Mouse (Mus musculus): ENCODE results near the gene Susd4. TPM values are rescaled to one million over a fixed set of nuclear protein-coding genes. Genes with fewer than 3 reads are reported as not detected.
A peak's percentile ranks its signal among the peaks of the same experiment; 100 is the strongest.

Susd4 gene
- polyA plus RNA-seq, 1 experiment from 2014 or later, result 37.4 TPM

GRCm38 (mm10) chr1:182797048-182797447, 33.4 kb downstream of the Susd4 start:
- Histone ChIP-seq H3K4me3 (ENCODE audit: low read depth, low read length) (no peak overlapping the region), H3K27me3 (replicated peaks; ENCODE audit: control insufficient read depth, insufficient read depth, low read length) (no peaks in the 10 kb centered on the region), H3K36me3 (ENCODE audit: control insufficient read depth, insufficient read depth, low read length) (no peaks in the 10 kb centered on the region), H3K4me2 (ENCODE audit: low read length) (no peak overlapping the region), H3K9me3 (replicated peaks; ENCODE audit: control insufficient read depth, low read length) (no peaks in the 10 kb centered on the region), H3K4me1 (ENCODE audit: control insufficient read depth, insufficient read depth, low read length) (peaks cover 6% of the 10 kb centered on the region; the same call in 1 of the 2 replicates), H3K27ac (ENCODE audit: low read depth, low read length) (no peak overlapping the region), H3K9ac (ENCODE audit: low read length) (no peak overlapping the region)
- DNase-seq (ENCODE audit: low spot score) (peak; percentile 57), ATAC-seq (peak; percentile 78)
- WGBS, result 57% methylated on average over 14 of the region's 14 CpGs

- no peak overlapping the region for H3K4me3 ChIP-seq (ENCODE audit: low read depth, low read length)
- peaks cover 6% of the 10 kb centered on the region; the same call in 1 of the 2 replicates for H3K4me1 ChIP-seq (ENCODE audit: control insufficient read depth, insufficient read depth, low read length)
- 83% methylated on average over 2 of the region's 2 CpGs for WGBS
- no peak overlapping the region for H3K27ac ChIP-seq (ENCODE audit: low read depth, low read length)
- H3K36me3 ChIP-seq (ENCODE audit: control insufficient read depth, insufficient read depth, low read length), result no peaks in the 10 kb centered on the region
- no peaks in the 10 kb centered on the region for H3K9me3 ChIP-seq (replicated peaks; ENCODE audit: control insufficient read depth, low read length)
- no peak for DNase-seq (ENCODE audit: low spot score)
- H3K27me3 ChIP-seq (replicated peaks; ENCODE audit: control insufficient read depth, insufficient read depth, low read length), result no peaks in the 10 kb centered on the region
- no peak for ATAC-seq
- no peak overlapping the region for H3K4me2 ChIP-seq (ENCODE audit: low read length)
- no peak overlapping the region for H3K9ac ChIP-seq (ENCODE audit: low read length)
These were observed 37.9 kb downstream of the Susd4 start for GRCm38 (mm10) chr1:182801590-182801989.

- Histone ChIP-seq H3K27ac (ENCODE audit: low read depth, low read length) (no peak overlapping the region), H3K27me3 (replicated peaks; ENCODE audit: control insufficient read depth, insufficient read depth, low read length) (no peaks in the 10 kb centered on the region), H3K4me1 (ENCODE audit: control insufficient read depth, insufficient read depth, low read length) (no peaks in the 10 kb centered on the region), H3K36me3 (ENCODE audit: control insufficient read depth, insufficient read depth, low read length) (no peaks in the 10 kb centered on the region), H3K9me3 (replicated peaks; ENCODE audit: control insufficient read depth, low read length) (no peaks in the 10 kb centered on the region), H3K4me3 (ENCODE audit: low read depth, low read length) (no peak overlapping the region), H3K4me2 (ENCODE audit: low read length) (no peak overlapping the region), H3K9ac (ENCODE audit: low read length) (no peak overlapping the region)
- WGBS, result 81% methylated on average over 15 of the region's 15 CpGs
- ATAC-seq (no peak), DNase-seq (ENCODE audit: low spot score) (no peak)
These were observed 39.2 kb downstream of the Susd4 start for GRCm38 (mm10) chr1:182802891-182803290.

- ATAC-seq (no peak), DNase-seq (ENCODE audit: low spot score) (peak; percentile 45)
- no peak overlapping the region for H3K9ac ChIP-seq (ENCODE audit: low read length)
- WGBS, result 68% methylated on average over 7 of the region's 7 CpGs
- H3K36me3 ChIP-seq (ENCODE audit: control insufficient read depth, insufficient read depth, low read length), result no peaks in the 10 kb centered on the region
- H3K4me1 ChIP-seq (ENCODE audit: control insufficient read depth, insufficient read depth, low read length), result peaks cover 5% of the 10 kb centered on the region; the same call in 1 of the 2 replicates
- H3K27me3 ChIP-seq (replicated peaks; ENCODE audit: control insufficient read depth, insufficient read depth, low read length), result no peaks in the 10 kb centered on the region
- no peak overlapping the region for H3K4me2 ChIP-seq (ENCODE audit: low read length)
- no peak overlapping the region for H3K4me3 ChIP-seq (ENCODE audit: low read depth, low read length)
- H3K27ac ChIP-seq (ENCODE audit: low read depth, low read length), result no peak overlapping the region
- no peaks in the 10 kb centered on the region for H3K9me3 ChIP-seq (replicated peaks; ENCODE audit: control insufficient read depth, low read length)
These were observed 50.3 kb downstream of the Susd4 start for GRCm38 (mm10) chr1:182813991-182814390.

GRCm38 (mm10) chr1:182814566-182814965, 50.9 kb downstream of the Susd4 start:
- H3K36me3 ChIP-seq (ENCODE audit: control insufficient read depth, insufficient read depth, low read length), result no peaks in the 10 kb centered on the region
- WGBS, result 94% methylated on average over 6 of the region's 6 CpGs
- H3K27ac ChIP-seq (ENCODE audit: low read depth, low read length), result no peak overlapping the region
- ATAC-seq (no peak), DNase-seq (ENCODE audit: low spot score) (no peak)
- no peaks in the 10 kb centered on the region for H3K27me3 ChIP-seq (replicated peaks; ENCODE audit: control insufficient read depth, insufficient read depth, low read length)
- peaks cover 8% of the 10 kb centered on the region; the same call in 1 of the 2 replicates for H3K4me1 ChIP-seq (ENCODE audit: control insufficient read depth, insufficient read depth, low read length)
- H3K9me3 ChIP-seq (replicated peaks; ENCODE audit: control insufficient read depth, low read length), result no peaks in the 10 kb centered on the region
- no peak overlapping the region for H3K9ac ChIP-seq (ENCODE audit: low read length)
- H3K4me2 ChIP-seq (ENCODE audit: low read length), result no peak overlapping the region
- H3K4me3 ChIP-seq (ENCODE audit: low read depth, low read length), result no peak overlapping the region

- WGBS, result 61% methylated on average over 5 of the region's 5 CpGs
- no peak for DNase-seq (ENCODE audit: low spot score)
- no peaks in the 10 kb centered on the region for H3K27me3 ChIP-seq (replicated peaks; ENCODE audit: control insufficient read depth, insufficient read depth, low read length)
These were observed 53.4 kb downstream of the Susd4 start for GRCm38 (mm10) chr1:182817106-182817505.

GRCm38 (mm10) chr1:182817624-182818023, 54.0 kb downstream of the Susd4 start:
- 22% methylated on average over 6 of the region's 6 CpGs for WGBS
- no peaks in the 10 kb centered on the region for H3K9me3 ChIP-seq (replicated peaks; ENCODE audit: control insufficient read depth, low read length)
- no peak overlapping the region for H3K4me3 ChIP-seq (ENCODE audit: low read depth, low read length)
- H3K27ac ChIP-seq (ENCODE audit: low read depth, low read length), result no peak overlapping the region
- DNase-seq (ENCODE audit: low spot score) (no peak), ATAC-seq (no peak)
- H3K27me3 ChIP-seq (replicated peaks; ENCODE audit: control insufficient read depth, insufficient read depth, low read length), result no peaks in the 10 kb centered on the region
- no peak overlapping the region for H3K9ac ChIP-seq (ENCODE audit: low read length)
- no peaks in the 10 kb centered on the region for H3K36me3 ChIP-seq (ENCODE audit: control insufficient read depth, insufficient read depth, low read length)
- peaks cover 8% of the 10 kb centered on the region; the same call in 1 of the 2 replicates for H3K4me1 ChIP-seq (ENCODE audit: control insufficient read depth, insufficient read depth, low read length)
- H3K4me2 ChIP-seq (ENCODE audit: low read length), result no peak overlapping the region

More at GRCm38 (mm10) chr1:182817106-182817505, 53.4 kb downstream of the Susd4 start:
- no peak overlapping the region for H3K9ac ChIP-seq (ENCODE audit: low read length)
- H3K4me1 ChIP-seq (ENCODE audit: control insufficient read depth, insufficient read depth, low read length), result peaks cover 8% of the 10 kb centered on the region; the same call in 1 of the 2 replicates
- H3K27ac ChIP-seq (ENCODE audit: low read depth, low read length), result no peak overlapping the region
- H3K4me3 ChIP-seq (ENCODE audit: low read depth, low read length), result no peak overlapping the region
- ATAC-seq, result no peak
- H3K36me3 ChIP-seq (ENCODE audit: control insufficient read depth, insufficient read depth, low read length), result no peaks in the 10 kb centered on the region
- H3K9me3 ChIP-seq (replicated peaks; ENCODE audit: control insufficient read depth, low read length), result no peaks in the 10 kb centered on the region
- H3K4me2 ChIP-seq (ENCODE audit: low read length), result no peak overlapping the region

- Histone ChIP-seq H3K27ac (ENCODE audit: low read depth, low read length) (no peak overlapping the region), H3K4me3 (ENCODE audit: low read depth, low read length) (no peak overlapping the region), H3K4me1 (ENCODE audit: control insufficient read depth, insufficient read depth, low read length) (peaks cover 10% of the 10 kb centered on the region; the same call in 1 of the 2 replicates)
These were observed 55.3 kb downstream of the Susd4 start for GRCm38 (mm10) chr1:182818931-182819330.

GRCm38 (mm10) chr1:182822729-182823128, 59.1 kb downstream of the Susd4 start:
- no peak overlapping the region for H3K27ac ChIP-seq (ENCODE audit: low read depth, low read length)
- no peaks in the 10 kb centered on the region for H3K9me3 ChIP-seq (replicated peaks; ENCODE audit: control insufficient read depth, low read length)
- no peak overlapping the region for H3K4me3 ChIP-seq (ENCODE audit: low read depth, low read length)
- H3K36me3 ChIP-seq (ENCODE audit: control insufficient read depth, insufficient read depth, low read length), result no peaks in the 10 kb centered on the region
- WGBS, result 83% methylated on average over 10 of the region's 10 CpGs
- ATAC-seq (no peak), DNase-seq (ENCODE audit: low spot score) (no peak)
- no peaks in the 10 kb centered on the region for H3K27me3 ChIP-seq (replicated peaks; ENCODE audit: control insufficient read depth, insufficient read depth, low read length)
- peaks cover 12% of the 10 kb centered on the region for H3K4me1 ChIP-seq (ENCODE audit: control insufficient read depth, insufficient read depth, low read length)
- H3K4me2 ChIP-seq (ENCODE audit: low read length), result no peak overlapping the region
- no peak overlapping the region for H3K9ac ChIP-seq (ENCODE audit: low read length)

More at GRCm38 (mm10) chr1:182818931-182819330, 55.3 kb downstream of the Susd4 start:
- WGBS, result 61% methylated on average over 10 of the region's 10 CpGs
- H3K9me3 ChIP-seq (replicated peaks; ENCODE audit: control insufficient read depth, low read length), result no peaks in the 10 kb centered on the region
- H3K27me3 ChIP-seq (replicated peaks; ENCODE audit: control insufficient read depth, insufficient read depth, low read length), result no peaks in the 10 kb centered on the region
- no peak overlapping the region for H3K4me2 ChIP-seq (ENCODE audit: low read length)
- H3K9ac ChIP-seq (ENCODE audit: low read length), result no peak overlapping the region
- H3K36me3 ChIP-seq (ENCODE audit: control insufficient read depth, insufficient read depth, low read length), result no peaks in the 10 kb centered on the region
- ATAC-seq, result no peak
- DNase-seq (ENCODE audit: low spot score), result no peak

Data from forebrain, embryonic 14.5 days (tissue).